Mouse (Mus musculus): Measurements from ENCODE around the gene Sult2a8. TPM values are rescaled to one million over a fixed set of nuclear protein-coding genes. Genes with fewer than 3 reads are reported as not detected.
"Not testable (repeated sequence)": the region's sequence is repeated elsewhere in the genome, so short reads cannot be mapped to it uniquely, and the experiment has no call there.

Gene Sult2a8
- not detected in 2 replicates for polyA plus RNA-seq (2016; fragmentation: Nextera tagmentation; extraction: Ambion mirVana)

DNA sequence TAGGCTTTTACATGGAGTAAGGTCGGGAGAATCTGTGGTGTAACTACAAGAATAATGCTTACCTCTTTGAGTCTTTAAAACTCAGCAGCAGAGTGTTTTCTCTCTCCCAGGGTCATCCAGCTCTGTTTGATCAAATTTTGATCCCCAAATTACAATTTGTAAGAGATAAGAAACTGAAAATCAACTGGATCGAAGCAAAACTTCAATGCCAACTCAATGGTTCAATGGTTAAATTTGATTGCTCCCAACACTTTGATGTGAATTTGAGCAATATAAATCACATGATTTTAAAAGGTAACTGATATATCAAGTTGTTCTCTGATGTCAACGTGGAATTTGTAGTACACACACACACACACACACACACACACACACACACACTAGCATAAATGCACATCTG is at the start of gene Sult2a8:
Gene Sult2a8 (minus strand): TSS at position 236 of the 400 bp plus-strand sequence.
- Histone ChIP-seq H3K27me3 (ENCODE audit: poor library complexity, severe bottlenecking) (no peaks in the 10 kb centered on the region), H3K27ac (no peak within 1 kb of the TSS), H3K36me3 (replicated peaks) (no peaks in the 10 kb centered on the region), H3K9me3 (peaks cover 49% of the 10 kb centered on the region), H3K4me3 (no peak within 1 kb of the TSS), H3K4me1 (no peaks in the 10 kb centered on the region)
- DNase-seq (ENCODE audit: extremely low spot score, low spot score) = no peak
- 68% methylated on average over 3 of the region's 3 CpGs for WGBS

DNA sequence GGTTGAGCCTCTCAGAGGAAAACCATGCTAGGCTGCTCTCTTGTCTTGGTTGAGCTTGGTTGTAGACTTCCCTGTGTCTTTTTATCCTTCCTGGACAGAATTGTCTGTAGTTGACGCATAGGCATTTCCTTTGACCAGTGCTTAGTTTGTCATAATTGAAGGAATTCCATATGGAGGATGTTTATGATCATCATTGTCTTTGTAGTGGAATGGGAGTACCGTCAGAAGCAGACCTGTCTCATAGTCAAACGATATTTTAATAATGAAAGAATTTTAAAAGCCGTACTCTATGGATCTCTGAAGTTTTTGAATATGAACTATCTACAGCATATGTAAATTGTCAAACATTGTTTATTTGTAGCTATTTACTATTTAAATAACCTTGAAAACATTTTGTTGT is 47.6 kb upstream of the Sult2a8 start, which contains the start of gene Sult2a7:
Gene Sult2a7 (minus strand): TSS at position 101 of the 400 bp plus-strand sequence.
- 96% methylated on average over 4 of the region's 4 CpGs for WGBS
- no peak within 1 kb of the TSS for H3K27ac ChIP-seq
- DNase-seq (ENCODE audit: extremely low spot score, low spot score) = no peak
- H3K27me3 ChIP-seq (ENCODE audit: poor library complexity, severe bottlenecking) = no peaks in the 10 kb centered on the region
- H3K9me3 ChIP-seq = peaks cover 37% of the 10 kb centered on the region
- H3K4me3 ChIP-seq = no peak within 1 kb of the TSS
- H3K4me1 ChIP-seq = no peaks in the 10 kb centered on the region
- no peaks in the 10 kb centered on the region for H3K36me3 ChIP-seq (replicated peaks)

DNA sequence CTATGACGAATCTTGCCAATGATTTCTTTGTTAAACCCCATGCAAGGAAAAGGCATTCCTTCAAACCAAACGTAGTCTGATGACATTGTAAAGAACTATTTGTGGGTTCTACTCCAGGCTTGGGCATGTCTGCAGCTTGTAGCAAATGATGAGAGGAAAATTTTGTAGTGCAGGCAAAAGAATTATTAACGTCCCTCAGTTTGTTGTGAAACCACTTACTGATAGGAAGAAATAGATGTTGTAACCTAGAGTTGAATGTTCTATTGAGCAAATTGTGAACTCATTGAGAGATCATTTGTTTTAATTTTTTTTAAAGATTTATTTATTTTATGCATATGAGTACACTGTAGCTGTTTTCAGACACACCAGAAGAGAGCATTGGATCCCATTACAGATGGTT is 46.3 kb upstream of the Sult2a8 start:
- 83% methylated on average over 3 of the region's 3 CpGs for WGBS
- no peak overlapping the region for H3K27ac ChIP-seq

DNA sequence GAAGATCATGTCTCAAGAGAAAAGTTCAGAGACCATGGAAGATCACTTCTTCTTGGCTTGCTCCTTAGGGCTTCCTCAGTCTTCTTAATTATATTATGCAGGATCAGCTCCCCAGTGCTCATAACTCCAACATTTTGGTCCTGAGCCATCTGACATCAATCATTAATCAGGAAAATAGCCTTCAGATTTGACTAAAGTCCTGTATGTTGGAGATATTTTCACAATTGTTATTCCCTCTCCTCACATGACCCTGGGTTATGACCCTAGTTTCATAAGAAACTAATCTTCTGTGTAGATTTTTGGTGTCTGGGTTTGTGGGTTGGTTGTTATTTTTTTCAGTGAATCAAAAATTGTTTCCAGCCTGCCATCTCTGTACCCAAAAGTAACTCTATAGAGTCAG is 7.0 kb downstream of the Sult2a8 start:
- no peak for DNase-seq (ENCODE audit: extremely low spot score, low spot score)
- no peak overlapping the region for H3K27ac ChIP-seq
- H3K4me1 ChIP-seq = no peaks in the 10 kb centered on the region
- H3K36me3 ChIP-seq (replicated peaks) = no peaks in the 10 kb centered on the region
- no peak overlapping the region for H3K4me3 ChIP-seq
- no peaks in the 10 kb centered on the region for H3K27me3 ChIP-seq (ENCODE audit: poor library complexity, severe bottlenecking)
- peaks cover 61% of the 10 kb centered on the region for H3K9me3 ChIP-seq

More for the DNA sequence above, 46.3 kb upstream of the Sult2a8 start:
- DNase-seq (ENCODE audit: extremely low spot score, low spot score) = no peak
- Histone ChIP-seq H3K4me3 (no peak overlapping the region), H3K4me1 (no peaks in the 10 kb centered on the region), H3K36me3 (replicated peaks) (no peaks in the 10 kb centered on the region), H3K9me3 (peaks cover 44% of the 10 kb centered on the region), H3K27me3 (ENCODE audit: poor library complexity, severe bottlenecking) (no peaks in the 10 kb centered on the region)

DNA sequence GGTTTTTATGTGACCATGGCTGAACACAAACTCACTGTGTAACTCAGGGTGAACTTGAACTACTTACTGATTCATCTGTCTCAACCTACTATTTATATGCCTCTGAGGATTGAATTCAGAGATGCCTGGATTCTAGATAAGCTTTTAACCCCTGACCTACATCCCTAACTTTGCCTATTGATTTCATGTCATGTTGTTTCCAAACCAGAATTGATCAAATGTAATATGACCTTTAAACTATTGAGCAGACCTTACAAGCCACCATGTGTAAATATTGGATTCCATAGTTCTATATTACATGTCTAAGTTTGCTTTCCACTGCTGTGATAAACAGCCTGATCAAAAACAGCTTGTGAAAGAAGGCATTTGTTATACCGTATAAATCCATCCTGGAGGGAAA is 8.1 kb downstream of the Sult2a8 start:
- Histone ChIP-seq H3K36me3 (replicated peaks) (no peaks in the 10 kb centered on the region), H3K27me3 (ENCODE audit: poor library complexity, severe bottlenecking) (no peaks in the 10 kb centered on the region), H3K4me3 (no peak overlapping the region), H3K9me3 (peaks cover 61% of the 10 kb centered on the region), H3K27ac (no peak overlapping the region), H3K4me1 (no peaks in the 10 kb centered on the region)
- WGBS = 90% methylated on average over 1 of the region's 1 CpGs
- DNase-seq (ENCODE audit: extremely low spot score, low spot score) = no peak

DNA sequence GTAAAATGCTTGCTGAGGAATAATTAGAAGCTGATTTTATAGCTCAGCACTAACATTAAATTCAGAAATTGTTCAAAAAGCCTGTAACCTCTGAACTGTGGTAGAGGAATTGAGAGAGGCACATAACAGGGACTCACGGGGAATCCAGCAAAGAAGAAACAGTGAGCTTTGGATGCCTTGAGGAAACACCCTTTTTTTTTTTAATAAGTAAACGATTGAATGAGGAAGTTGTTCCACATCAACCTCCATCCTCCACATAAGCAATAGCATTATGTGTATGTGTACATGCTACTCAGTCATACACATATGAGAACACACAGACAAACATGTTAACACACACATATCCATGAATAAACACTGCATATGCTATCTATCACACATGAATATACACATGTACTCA is 8.5 kb downstream of the Sult2a8 start:
- Histone ChIP-seq H3K4me3 (no peak overlapping the region), H3K4me1 (no peaks in the 10 kb centered on the region), H3K27me3 (ENCODE audit: poor library complexity, severe bottlenecking) (no peaks in the 10 kb centered on the region), H3K36me3 (replicated peaks) (no peaks in the 10 kb centered on the region), H3K9me3 (peaks cover 58% of the 10 kb centered on the region), H3K27ac (no peak overlapping the region)
- DNase-seq (ENCODE audit: extremely low spot score, low spot score) = no peak
- WGBS = 82% methylated on average over 2 of the region's 2 CpGs

DNA sequence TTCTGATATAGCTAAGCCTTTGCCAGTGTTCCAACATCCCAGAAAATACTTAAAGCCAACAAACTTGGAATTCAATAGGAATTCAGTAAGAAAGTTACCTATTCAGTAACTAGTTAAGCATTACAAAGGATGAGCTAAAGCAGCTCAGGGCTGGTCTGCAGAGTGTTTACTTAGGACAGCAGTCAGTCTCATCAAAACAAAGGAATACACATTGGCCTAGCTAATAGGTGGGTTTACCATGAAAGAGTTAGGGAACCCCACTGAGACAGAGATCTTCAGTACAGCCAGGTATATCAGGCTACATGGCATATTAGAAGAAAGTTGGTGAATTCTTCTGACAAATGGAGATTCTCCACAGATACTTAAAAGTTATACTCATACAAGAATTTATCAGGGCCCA is 47.2 kb downstream of the Sult2a8 start:
- not testable (repeated sequence) for H3K36me3 ChIP-seq (replicated peaks); DNase-seq (ENCODE audit: extremely low spot score, low spot score); H3K27me3 ChIP-seq (ENCODE audit: poor library complexity, severe bottlenecking); H3K4me3 ChIP-seq; H3K27ac ChIP-seq; H3K4me1 ChIP-seq
- peaks cover 47% of the 10 kb centered on the region for H3K9me3 ChIP-seq

DNA sequence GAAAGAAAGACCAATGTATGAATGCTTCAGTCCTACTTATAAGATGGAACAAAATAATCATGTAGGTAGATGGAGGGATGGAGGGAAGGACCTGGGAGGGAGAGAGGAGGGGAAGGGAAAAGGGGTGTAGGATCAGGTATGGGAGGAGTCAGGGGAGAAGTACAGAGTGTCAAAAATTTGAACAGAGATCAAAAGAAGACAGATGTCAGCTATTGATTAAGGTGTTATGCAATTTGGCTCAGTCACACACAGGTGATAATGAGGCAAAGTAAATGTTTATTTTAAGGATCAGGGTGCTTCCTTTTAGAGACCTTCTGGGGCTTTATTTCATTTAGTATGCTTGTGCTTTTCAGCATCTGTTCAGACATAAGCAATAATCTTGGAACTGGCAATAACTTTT is 50.1 kb downstream of the Sult2a8 start:
- Histone ChIP-seq H3K4me3 (no peak overlapping the region), H3K4me1 (no peaks in the 10 kb centered on the region), H3K27ac (no peak overlapping the region), H3K9me3 (peaks cover 50% of the 10 kb centered on the region), H3K36me3 (replicated peaks) (no peaks in the 10 kb centered on the region), H3K27me3 (ENCODE audit: poor library complexity, severe bottlenecking) (no peaks in the 10 kb centered on the region)
- DNase-seq (ENCODE audit: extremely low spot score, low spot score) = no peak

Other genes starting within 250 kb of the Sult2a8 start
- gene Sult2a6, start 191.9 kb downstream of the Sult2a8 start, polyA plus RNA-seq (2016; fragmentation: Nextera tagmentation; extraction: Ambion mirVana) = not detected in 2 replicates
- gene Obox8, start 113.2 kb downstream of the Sult2a8 start, polyA plus RNA-seq (2016; fragmentation: Nextera tagmentation; extraction: Ambion mirVana) = not detected in 2 replicates
- gene Sult2a7, start 47.5 kb upstream of the Sult2a8 start, polyA plus RNA-seq (2016; fragmentation: Nextera tagmentation; extraction: Ambion mirVana) = not detected in 2 replicates
- 0.05 and 0.16 TPM in 2 replicates for gene Vmn1r90, start 116.7 kb upstream of the Sult2a8 start, polyA plus RNA-seq (2016; fragmentation: Nextera tagmentation; extraction: Ambion mirVana)
- gene Obox7, start 212.7 kb upstream of the Sult2a8 start, polyA plus RNA-seq (2016; fragmentation: Nextera tagmentation; extraction: Ambion mirVana) = not detected in 2 replicates